Mouse (Mus musculus): ENCODE data around the gene Fads6.

Fads6 gene

DNA sequence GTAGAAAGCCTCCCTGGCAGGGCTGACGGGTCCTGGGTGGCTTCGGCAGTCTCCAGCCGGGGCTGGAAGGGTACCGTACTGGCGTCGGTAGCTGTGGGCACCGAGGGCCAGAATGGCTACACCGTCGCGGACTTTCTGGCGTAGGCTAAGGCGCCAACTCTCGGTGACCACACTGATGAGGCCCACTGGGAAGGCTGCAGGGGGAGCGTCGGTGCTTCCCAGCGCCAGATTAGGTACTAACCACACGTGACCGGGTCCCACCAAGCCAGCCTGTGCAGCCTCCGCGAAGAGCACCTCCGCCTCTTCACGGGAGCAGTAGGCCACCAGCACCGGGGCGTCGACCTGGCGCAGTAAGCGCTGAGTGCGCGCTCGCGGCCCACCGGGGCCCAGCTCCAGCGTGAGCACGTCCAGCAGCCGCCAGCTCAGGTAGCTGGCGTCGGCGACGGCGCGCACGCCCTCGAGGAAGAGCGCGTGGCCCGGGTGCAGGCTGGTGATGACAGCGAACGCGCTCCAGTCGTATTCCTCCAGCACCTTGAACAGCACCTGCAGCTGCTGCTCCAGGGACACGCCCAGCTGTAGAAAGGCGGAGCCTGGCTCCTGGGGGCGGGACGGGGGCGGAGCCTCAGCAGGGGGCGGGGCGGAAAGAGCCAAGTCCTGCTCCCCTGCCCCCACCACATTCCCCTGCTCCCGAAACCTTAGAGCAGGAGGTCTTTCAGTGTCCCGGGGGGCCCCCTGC, 39.5 kb downstream of the Fads6 start:
- peak; percentile 50 for DNase-seq (ENCODE audit: low read depth, low spot score)

DNA sequence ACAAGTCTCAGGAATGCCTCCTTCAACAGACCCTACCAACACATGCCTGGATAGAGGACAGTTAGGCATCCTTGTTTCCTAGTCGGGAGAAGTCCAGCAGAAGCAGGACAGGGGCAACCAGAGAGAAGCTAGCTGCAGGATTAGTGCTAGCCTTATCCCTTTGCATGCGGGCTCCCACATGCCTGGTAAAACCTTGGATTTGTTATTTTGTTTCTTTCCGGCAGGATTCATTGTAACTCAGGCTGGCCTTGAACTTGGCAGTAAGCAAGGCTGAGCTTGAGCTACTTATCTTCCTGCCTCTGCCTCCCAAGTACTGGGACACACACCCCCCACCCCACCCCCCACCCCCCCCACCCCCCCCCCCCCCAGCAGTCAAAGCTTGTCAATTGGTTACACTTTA, 46.2 kb downstream of the Fads6 start:
- DNase-seq (ENCODE audit: low read depth, low spot score) = no peak

DNA sequence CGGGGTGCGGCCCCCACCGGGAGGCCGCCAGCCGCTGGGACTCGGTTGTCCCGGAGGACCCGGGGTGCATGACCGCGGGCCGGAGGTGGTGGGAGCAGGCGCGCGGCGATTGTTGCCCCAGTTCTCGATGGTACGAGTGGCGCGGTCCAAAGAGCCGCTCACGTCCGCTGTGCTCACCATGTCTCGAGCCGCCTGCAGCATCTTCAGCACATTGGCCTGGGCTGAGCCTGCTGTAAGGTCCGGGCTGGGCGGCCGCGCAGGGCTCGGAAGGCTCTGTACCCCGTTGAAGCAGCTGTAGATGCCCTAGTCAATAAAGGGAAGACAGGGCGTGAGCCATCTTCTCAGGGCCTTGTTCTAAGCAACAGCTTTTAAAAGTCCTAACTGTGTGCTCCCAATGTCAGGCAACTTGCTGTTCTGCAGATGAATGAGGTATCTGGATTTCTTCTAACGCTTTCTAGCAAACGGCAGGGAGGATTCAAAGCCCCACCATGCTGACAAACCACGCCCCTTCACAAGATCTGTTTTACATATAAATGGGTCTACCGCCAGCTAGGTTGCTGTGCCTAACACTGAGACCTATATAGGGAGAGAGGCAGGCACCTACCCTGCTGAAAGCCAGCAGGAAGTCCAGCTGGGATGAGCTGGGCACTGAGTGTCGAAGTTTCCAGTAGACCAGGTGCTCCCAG, 46.9 kb downstream of the Fads6 start:
- no peak for DNase-seq (ENCODE audit: low read depth, low spot score)

DNA sequence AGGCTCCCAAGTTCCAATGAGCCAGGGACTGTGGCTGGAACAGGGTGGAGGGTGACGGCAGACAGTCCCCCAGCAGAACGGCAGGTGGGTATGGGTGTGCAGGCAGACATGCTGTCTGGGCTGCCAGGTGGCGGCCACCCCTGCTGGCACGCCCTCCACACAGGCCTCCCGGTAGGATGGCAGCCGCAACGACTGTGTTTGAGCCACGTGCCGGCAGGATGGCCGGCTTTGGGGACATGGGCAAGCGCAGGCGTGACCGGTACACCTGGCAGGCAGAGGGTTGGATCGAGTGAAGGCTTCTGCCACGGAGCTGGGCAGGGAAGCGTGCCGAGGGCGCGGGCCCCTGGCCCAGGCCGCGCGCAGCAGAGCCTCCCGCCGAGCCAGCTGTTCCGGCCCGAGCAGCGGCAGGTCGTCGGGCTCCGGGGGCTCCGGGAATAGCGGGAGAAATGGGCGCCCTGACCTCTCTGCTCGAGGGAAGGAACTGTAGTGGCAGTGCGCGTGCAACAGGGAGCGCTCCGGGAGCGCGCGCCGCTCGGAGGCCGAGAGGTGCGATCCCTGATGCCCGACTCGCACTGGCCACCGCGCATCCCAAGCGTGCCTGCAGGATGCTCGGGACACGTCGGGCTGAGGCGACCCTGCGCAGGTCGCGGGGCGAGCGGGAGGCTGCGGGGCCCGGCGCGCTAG, 47.6 kb downstream of the Fads6 start:
- DNase-seq (ENCODE audit: low read depth, low spot score) = no peak

DNA sequence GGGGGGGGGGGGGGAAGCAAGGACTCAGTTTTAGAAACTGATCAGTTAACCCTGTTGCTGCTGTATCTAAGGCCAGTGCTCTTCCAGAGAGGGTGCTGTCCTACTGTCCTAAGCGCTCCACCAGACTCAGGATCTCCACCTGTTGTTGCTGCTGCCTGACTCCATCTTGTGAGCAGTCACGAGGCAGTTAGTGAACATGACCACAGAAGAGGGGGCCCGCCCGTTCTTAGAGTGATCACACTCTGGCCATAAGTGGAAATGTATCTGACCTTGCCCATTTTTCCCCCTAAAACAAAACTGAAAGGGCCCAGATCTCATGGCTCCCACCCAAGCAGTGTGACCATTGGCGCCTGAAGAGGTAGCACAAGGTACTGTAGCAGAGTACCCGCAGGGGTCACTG, 49.5 kb downstream of the Fads6 start:
- DNase-seq (ENCODE audit: low read depth, low spot score) = no peak

DNA sequence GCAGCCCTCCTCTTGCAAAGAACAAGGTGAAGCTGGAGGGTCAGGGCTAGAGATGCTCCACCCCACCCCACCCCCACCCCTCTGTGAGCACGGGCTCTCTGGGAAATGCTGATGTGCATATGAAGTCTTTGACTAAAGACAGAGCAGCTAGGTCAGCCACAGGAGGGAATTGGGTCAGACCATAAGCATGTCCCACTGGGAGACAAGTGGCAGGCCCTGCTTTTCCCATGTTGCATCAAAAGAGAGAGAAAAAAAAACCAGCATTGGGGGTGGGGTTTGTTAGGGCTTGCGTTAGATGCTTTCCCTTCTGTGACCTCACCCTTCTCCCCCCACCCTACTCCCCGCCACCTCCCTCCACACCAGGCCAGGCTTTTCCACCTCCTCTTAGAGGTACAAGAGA, 50.2 kb downstream of the Fads6 start:
- no peak for DNase-seq (ENCODE audit: low read depth, low spot score)

DNA sequence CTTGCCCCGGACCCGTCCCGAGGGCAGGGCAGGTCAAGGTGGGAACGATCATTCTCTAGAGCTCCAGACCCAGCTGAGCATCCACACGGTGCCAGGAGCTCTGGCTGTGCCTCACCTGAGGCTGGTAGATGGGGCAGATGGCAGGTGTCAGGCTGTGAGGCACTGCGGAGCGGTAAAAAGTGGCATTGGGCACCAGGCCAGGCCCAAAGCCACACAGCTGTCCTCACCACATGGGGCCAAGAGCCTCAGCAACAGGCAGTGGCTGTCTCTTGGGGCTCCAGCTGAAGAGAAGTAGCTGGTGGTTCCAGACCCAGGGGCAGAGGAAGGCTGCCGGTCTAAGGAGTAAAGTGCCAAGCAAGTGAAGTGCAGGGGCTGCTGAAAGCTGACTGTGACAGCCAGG, 51.1 kb downstream of the Fads6 start:
- DNase-seq (ENCODE audit: low read depth, low spot score) = no peak

DNA sequence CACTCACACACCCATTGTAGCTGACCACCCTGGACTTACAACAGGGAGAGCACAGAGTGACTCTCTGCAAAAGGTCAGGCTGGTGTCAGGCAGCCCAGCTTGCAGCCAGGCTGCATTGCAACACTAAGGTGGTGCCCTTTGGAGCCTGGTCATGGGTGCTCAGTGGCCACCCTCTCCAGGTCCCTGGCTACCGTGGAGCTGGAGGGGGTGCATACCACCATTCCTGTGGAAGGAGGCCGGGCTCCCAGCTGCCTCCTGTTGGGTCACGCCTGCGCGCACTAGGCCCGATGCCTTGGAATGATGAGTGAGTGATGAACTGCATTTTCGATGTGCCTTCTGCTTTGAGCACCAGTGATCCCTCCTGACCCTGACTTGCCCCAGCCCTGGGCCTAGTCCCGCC, 52.6 kb downstream of the Fads6 start:
- no peak for DNase-seq (ENCODE audit: low read depth, low spot score)

DNA sequence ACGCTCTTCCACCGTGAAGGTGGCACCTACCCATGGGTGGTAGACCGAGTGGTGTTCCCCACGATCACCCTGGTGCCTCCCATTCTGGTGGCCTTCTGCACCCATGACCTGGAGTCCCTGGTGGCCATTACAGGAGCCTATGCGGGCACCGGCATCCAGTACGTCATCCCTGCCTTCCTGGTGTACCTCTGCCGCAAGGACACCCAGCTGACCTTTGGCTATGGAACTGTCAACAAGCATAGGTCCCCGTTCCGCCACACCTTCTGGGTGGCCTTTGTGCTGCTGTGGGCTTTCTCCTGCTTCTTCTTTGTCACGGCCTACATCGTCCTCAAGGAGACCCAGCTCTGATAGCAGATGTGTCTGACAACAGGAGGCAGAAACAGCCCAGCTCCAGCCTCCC, 53.7 kb downstream of the Fads6 start:
- no peak for DNase-seq (ENCODE audit: low read depth, low spot score)

DNA sequence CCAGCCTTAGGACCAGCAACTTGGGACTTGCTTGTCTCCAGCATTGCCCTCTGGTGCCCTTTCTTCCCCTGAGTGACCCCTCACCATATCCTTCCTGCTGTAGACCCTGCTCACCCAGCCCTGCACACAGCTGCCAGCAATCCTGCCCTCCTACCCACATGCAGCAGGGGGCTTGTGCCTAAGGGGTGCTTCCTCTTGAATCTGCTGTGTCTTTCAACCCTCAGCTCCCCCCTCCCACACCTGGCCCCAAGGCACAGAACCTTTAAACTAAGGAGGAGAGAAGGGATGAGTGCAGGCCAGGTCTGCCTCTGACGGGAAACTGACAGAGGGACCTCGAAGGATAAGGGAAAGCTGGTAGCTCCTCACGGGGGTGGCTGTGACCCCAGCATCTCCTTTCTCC, 54.7 kb downstream of the Fads6 start:
- DNase-seq (ENCODE audit: low read depth, low spot score) = no peak

DNA sequence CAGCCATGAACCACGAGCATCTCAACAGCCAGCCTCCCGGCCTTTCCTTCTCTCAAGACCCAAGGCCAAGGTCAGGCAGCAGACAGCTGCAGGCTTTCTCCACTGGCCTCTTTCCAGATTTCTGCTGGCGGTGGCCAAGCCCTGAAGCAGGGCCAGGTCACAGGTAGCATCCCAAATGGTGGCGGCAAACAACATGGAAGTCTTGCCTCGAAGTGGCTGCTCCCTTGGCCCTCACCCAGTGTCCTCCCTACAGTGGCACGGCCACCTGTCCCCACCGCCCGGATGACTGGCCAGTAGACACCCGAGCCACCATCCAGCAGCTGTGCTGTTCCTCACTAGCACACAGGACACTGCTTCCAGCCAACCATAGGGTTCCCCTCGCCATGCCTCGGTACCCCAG, 56.1 kb downstream of the Fads6 start:
- DNase-seq (ENCODE audit: low read depth, low spot score) = no peak

DNA sequence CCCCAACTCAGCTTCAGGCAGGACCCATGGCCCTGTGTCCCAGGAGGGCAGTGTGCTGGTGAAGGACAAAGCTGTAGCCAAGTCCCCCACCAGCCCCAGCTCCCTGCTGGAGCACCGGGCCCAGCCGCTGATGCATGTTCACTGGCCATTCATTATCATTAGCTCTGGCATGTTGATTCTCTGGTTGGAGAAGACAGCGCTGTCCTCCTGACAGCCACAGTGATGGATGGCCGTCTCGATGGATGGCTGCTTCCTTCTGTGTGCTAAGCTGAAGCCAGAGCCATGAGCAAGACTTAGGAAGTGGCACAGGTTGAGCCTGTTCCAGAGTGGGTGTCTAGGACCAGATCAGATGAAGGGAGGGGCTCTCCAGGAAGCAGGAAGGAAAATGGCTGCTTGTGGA, 60.9 kb downstream of the Fads6 start:
- peak; percentile 32 for DNase-seq (ENCODE audit: low read depth, low spot score)

DNA sequence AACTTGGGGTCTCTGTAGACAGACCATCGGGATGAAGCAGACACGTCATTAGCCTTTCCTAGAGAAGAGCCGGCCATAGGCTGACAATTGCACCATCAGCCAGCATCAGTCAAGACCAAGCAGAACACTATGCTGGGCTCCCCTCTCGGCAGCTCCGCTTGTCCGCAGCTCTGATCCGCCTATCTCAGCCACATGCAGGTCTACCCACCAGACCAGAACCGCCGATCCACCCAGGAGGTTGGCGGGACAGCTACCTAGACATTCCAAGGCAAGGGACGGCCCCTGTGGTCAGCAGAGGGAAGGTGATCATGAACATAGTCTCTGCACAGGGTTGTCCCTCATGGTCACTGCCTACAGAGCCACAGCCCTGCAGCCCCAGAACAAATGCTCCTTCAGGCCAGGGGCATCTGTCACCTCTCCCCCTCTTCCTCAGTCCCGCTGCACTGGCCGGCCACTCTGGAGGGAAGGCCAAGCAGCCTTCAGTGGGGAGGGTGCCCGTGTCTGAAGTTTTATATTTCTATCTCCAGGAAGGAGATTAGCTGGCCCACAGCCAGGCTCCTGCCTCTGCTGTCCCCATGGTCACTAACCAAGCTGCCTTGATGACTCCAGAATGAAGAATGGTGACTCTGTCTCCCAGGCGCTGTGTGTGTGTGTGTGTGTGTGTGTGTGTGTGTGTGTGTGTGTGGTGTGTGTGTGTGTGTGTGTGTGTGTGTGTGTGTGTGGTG, 63.0 kb downstream of the Fads6 start:
- DNase-seq (ENCODE audit: low read depth, low spot score) = no peak

DNA sequence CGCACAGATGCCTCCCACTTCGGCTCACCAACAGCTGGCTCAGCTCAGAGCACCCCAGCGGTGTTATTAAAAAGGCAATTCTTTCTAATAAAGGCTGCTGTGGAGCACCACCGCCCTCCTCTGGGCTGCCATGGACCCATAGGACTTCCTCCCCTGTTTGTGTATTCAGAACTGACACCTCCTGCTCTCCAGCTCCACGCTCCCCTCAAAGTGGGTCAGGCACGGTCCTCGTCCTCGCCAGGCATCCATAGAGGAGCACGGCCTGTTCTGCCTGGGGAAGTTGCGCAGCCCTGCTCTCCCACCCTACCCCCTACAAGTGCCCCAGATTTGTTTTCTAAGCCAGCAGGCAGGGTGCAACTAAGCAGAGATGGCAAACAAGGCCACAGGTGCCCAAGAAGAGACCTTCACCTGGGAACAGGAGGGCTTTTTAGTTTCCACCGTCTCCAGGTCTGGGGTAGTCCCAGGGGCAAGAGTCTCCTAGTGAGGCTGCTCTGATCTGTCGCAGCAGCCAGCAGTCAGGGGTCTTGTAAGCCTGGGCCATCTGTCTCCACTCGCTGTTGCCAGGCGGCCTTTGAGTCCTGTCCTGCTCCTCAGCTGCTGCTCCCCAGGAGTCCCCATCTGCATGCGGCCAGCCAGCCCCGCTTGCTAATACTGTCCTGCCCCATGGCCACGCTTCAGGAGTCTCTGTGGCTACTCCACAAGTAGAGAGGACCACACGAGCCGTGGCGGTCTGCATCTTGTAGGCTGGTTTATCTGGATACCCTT, 63.8 kb downstream of the Fads6 start:
- DNase-seq (ENCODE audit: low read depth, low spot score) = no peak

DNA sequence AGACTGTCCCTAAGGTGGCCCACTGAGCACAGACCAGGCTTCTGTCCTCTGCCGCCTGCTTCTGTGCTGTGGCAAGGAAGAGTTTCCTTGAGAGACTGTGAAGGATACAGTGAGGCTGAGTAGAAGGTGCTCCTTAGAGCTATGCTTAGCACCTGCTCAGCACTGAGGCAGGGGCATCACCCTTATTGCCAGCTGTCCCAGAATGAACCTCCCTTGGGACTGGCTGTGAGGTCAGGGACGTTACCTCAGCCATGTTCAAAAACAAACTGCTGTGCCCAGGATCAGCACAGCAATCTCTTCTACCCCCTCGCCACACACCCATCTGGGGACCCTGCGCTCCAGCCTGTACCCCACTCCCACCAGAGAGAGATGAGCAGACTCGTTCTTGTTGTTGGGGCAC, 64.6 kb downstream of the Fads6 start:
- no peak for DNase-seq (ENCODE audit: low read depth, low spot score)

DNA sequence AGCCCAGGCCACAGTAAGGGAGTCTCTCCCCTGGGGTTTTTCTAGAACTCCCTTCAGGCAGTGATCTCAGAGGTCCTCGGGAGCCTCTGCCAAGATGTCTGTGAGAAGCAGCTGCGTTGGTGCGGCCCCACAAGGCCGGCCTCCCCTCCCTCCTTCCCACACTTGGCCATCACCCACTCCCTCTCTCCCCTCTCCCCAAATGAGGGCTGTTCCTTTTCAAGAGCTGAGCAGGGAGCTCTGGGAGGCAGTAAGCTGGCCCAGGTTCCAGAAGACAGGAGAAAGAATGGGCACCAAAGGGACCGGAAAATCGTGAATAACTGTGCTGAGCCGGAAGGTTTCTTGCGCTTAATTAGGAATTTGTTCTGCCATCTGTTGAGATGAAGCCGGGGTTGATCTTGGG, 65.5 kb downstream of the Fads6 start:
- no peak for DNase-seq (ENCODE audit: low read depth, low spot score)

DNA sequence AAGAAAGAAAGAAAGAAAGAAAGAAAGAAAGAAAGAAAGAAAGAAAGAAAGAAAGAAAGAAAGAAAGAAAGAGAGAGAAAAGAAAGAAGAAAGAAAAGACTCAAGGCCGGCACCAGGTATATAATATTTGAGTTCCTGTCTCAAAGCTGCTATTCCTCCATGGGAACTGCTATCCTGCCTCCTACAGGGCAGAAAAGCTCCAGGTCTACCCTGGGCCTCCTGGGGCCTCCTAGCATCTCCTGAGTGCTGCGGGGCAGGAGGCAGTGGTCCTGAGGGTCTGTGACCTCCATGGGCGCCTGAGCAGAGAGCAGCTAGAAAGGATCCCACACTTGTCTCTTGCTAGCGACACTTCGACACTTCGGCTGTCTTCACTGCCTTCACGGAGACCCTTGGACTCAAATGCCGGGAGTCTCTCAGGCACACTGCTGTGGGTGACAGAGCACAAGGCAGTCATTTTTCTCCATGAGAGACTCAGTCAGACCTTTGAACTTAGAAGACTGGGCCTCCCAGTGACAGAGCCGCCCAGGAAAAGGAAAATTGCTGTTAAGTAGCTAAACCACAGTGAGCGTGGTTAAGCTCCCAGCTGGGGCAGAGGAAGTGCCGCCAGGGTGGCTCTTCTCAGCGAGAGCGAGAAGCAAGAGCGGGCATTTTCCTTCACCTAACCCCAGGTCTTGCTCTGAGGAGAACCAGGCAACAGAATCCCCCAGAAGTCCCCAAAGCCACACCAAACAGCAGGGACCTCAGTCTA, 66.1 kb downstream of the Fads6 start:
- no peak for DNase-seq (ENCODE audit: low read depth, low spot score)
